Mouse (Mus musculus) cortical plate, adult 2 months (tissue): ENCODE data around the gene Xpo4.

ENCODE experiments used
- CTCF ChIP-seq: fragments of 200-500 bp; IDR thresholded peaks from 2 replicates; pipeline ENCODE4 v1.5.1; 2011; ENCODE audit warnings: mild to moderate bottlenecking, control low read depth, low read length; ENCODE audit not compliant: insufficient read depth; ENCODE audit errors: extremely low read depth
- POLR2A ChIP-seq: fragments of 200-500 bp; IDR thresholded peaks from 2 replicates; pipeline ENCODE4 v1.6.1; 2011; ENCODE audit warnings: mild to moderate bottlenecking, low read length, control low read depth; ENCODE audit not compliant: insufficient read depth; ENCODE audit errors: extremely low read depth

GRCm38 (mm10) chr14:57658301-57658700, 6.9 kb downstream of the Xpo4 start:
- TF ChIP-seq POLR2A (no peak), CTCF (0 out of 2 replicates have a peak, but pooled peaks have one; percentile 5)
